Mouse (Mus musculus): ENCODE results near the gene Srrm1. TPM values are rescaled to one million over a fixed set of nuclear protein-coding genes. Genes with fewer than 3 reads are reported as not detected.

Srrm1 gene
- total RNA-seq (2021): 10 to 100 TPM; 53.8 to 58.2 TPM
- 25.0 and 35.0 TPM in 2 replicates for polyA plus RNA-seq (2012; rRNA removed)
- long read RNA-seq, partial matches to known transcripts: 9 of 26 reads
- long read RNA-seq, other reads (novel, unspliced or antisense): 12 of 26 reads

DNA sequence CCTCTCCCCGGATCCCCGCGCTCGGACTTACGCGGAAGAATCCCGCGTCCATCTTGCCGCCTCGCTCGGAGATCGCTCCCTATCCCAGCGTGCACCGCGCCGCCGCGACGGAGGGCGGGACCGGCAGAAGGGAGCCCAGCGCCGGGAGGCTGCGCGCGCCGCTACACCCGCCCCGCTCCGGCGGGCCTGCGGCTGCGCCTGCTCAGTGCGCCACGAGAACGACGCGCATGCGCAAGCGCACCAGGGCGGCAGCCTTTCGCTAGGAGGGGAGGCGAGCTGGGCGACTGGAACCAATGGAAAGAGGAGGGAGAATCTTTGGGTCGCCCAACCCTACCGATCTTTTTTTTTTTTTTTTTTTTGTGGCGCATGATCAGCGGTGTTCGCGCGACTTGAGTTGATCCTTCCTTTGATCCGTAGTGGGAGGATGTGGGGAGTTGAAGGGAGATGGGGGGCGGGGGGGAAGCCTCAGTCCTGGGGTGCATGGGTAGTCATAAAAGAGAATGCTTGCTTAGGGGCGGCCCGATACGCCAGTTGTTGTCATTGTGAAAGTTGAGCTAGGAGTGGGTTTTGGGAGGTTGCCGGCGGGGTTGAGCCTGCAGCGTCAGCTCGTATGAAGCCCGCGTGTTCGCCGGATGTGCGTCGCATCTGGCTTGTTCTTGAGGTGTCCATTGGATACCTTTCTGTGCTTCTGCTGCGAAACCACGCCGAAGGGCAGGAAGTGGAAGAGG, at the start of gene Srrm1:
Gene Srrm1 (minus strand): TSS at position 256 of the 728 bp plus-strand sequence.
- H3K27ac ChIP-seq: peak within 1 kb of the TSS; percentile 92
- peaks cover 7% of the 10 kb centered on the region for H3K4me1 ChIP-seq (ENCODE audit: control insufficient read depth, insufficient read depth, low read length)
- WGBS: under 1% methylated on average over 69 of the region's 69 CpGs
- no peak for TF ChIP-seq CTCF (IDR thresholded peaks at IDR 0.05)
- 0 out of 2 replicates have a peak, but pooled peaks have one; percentile 3 for TF ChIP-seq EP300 (IDR thresholded peaks at IDR 0.05; ENCODE audit: insufficient read depth, low read depth, low read length)
- peak; percentile 88 for TF ChIP-seq POLR2A (IDR thresholded peaks at IDR 0.05; ENCODE audit: insufficient read depth, low read depth, low read length)
- intact Hi-C loops (cut with DNase I): loop anchor here (10.0 kb wide), 1 partner anchor 502 kb away; the partner anchor contains the start of gene Srsf10
- no peaks in the 10 kb centered on the region; the same call in 1 of the 2 replicates for H3K36me3 ChIP-seq (ENCODE audit: control insufficient read depth, insufficient read depth, low read length)
- peaks cover 6% of the 10 kb centered on the region for H3K79me2 ChIP-seq (replicated peaks; ENCODE audit: control insufficient read depth, insufficient read depth, low read length)
- peak within 1 kb of the TSS; percentile 96 for H3K4me3 ChIP-seq
- peak within 1 kb of the TSS; percentile 87 for H3K9ac ChIP-seq (ENCODE audit: low read depth, low read length)
- DNase-seq: peak; percentile 100
- no peaks in the 10 kb centered on the region for H3K27me3 ChIP-seq (ENCODE audit: control insufficient read depth, insufficient read depth, low read length)

DNA sequence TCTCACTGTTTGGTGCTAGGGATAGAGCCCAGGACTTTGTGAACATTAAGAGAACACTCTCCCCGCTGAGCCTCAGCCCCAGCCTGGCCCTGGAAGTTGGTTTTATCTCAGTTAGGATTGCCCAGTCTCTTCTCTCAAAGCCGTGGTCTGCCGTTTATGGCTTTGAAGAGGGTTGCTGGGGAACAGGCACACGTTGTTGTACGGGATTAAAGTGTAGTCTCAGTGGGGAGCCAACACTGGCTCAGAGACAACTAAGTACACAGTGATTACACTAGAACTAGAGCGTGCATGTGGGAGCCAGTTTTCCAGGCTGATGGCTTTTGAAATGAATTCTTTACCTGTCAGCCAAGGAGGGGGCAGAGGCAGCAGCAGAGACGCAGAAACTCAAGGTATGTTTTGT, 48.8 kb upstream of the Srrm1 start:
- intact Hi-C loops (cut with DNase I): no loop called here
- WGBS: 42% methylated on average over 7 of the region's 7 CpGs

DNA sequence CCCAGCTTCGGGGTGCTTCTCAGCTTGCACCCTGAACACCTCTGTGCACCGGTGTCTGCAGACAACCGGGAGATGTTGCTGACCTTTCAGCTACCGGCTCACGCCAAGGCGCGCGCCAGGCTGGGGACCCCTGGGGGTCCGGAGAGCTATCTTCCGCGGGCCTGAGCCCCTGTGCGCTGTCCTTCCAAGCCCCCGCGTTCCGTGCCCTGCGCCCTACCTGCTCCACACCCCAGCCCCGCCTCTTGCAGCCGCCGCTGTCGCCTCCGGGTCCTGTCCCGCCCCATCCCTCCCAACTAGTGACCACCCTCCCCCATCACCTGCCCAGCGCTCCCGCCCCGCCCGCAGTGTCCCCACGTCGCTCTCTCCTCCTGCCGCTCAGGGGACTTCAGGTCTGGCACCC, 44.9 kb upstream of the Srrm1 start, which contains the start of gene Ncmap:
Gene Ncmap (minus strand): TSS at position 237 of the 400 bp plus-strand sequence.
- H3K4me1 ChIP-seq (ENCODE audit: control insufficient read depth, insufficient read depth, low read length): no peaks in the 10 kb centered on the region
- no peak within 1 kb of the TSS for H3K27ac ChIP-seq
- no peak within 1 kb of the TSS for H3K4me3 ChIP-seq
- 2% methylated on average over 29 of the region's 29 CpGs for WGBS
- intact Hi-C loops (cut with DNase I): no loop called here
- no peaks in the 10 kb centered on the region for H3K36me3 ChIP-seq (ENCODE audit: control insufficient read depth, insufficient read depth, low read length)
- peaks cover 5% of the 10 kb centered on the region for H3K27me3 ChIP-seq (ENCODE audit: control insufficient read depth, insufficient read depth, low read length)
- no peaks in the 10 kb centered on the region for H3K79me2 ChIP-seq (replicated peaks; ENCODE audit: control insufficient read depth, insufficient read depth, low read length)
- no peak within 1 kb of the TSS for H3K9ac ChIP-seq (ENCODE audit: low read depth, low read length)
- TF ChIP-seq CTCF (IDR thresholded peaks at IDR 0.05) (no peak), POLR2A (IDR thresholded peaks at IDR 0.05; ENCODE audit: insufficient read depth, low read depth, low read length) (no peak), EP300 (IDR thresholded peaks at IDR 0.05; ENCODE audit: insufficient read depth, low read depth, low read length) (no peak)
- no peak for DNase-seq

More for the DNA sequence above, 48.8 kb upstream of the Srrm1 start:
- TF ChIP-seq POLR2A (IDR thresholded peaks at IDR 0.05; ENCODE audit: insufficient read depth, low read depth, low read length) (no peak), CTCF (IDR thresholded peaks at IDR 0.05) (no peak), EP300 (IDR thresholded peaks at IDR 0.05; ENCODE audit: insufficient read depth, low read depth, low read length) (no peak)
- peaks cover 5% of the 10 kb centered on the region for H3K27me3 ChIP-seq (ENCODE audit: control insufficient read depth, insufficient read depth, low read length)
- no peaks in the 10 kb centered on the region for H3K36me3 ChIP-seq (ENCODE audit: control insufficient read depth, insufficient read depth, low read length)
- H3K4me3 ChIP-seq: no peak overlapping the region
- no peaks in the 10 kb centered on the region for H3K4me1 ChIP-seq (ENCODE audit: control insufficient read depth, insufficient read depth, low read length)
- no peak overlapping the region for H3K27ac ChIP-seq
- no peaks in the 10 kb centered on the region for H3K79me2 ChIP-seq (replicated peaks; ENCODE audit: control insufficient read depth, insufficient read depth, low read length)
- H3K9ac ChIP-seq (ENCODE audit: low read depth, low read length): no peak overlapping the region
- no peak for DNase-seq

DNA sequence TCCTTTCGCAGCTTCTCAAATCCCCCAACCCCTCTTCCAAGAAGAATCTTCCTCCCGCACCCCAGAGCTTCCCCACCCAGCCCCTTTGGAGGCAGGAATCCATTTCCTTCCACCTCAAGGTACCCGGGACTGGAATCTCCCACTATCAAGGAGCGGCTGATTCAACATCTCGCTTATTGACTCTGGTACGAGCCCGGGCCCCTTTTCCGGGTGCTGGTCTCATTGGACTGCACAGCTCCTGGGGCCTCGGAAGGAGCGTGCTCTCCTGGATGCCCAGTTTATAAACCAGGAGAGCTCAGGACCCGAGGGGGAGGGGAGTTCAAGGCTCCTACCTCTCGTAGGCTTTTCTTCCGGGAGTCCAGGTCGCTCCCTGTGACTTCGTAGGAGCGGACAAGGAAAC, 44.4 kb upstream of the Srrm1 start:
- no peak overlapping the region for H3K9ac ChIP-seq (ENCODE audit: low read depth, low read length)
- H3K27me3 ChIP-seq (ENCODE audit: control insufficient read depth, insufficient read depth, low read length): peaks cover 5% of the 10 kb centered on the region
- H3K36me3 ChIP-seq (ENCODE audit: control insufficient read depth, insufficient read depth, low read length): no peaks in the 10 kb centered on the region
- H3K4me1 ChIP-seq (ENCODE audit: control insufficient read depth, insufficient read depth, low read length): no peaks in the 10 kb centered on the region
- WGBS: 9% methylated on average over 15 of the region's 16 CpGs
- intact Hi-C loops (cut with DNase I): no loop called here
- no peak for DNase-seq
- TF ChIP-seq EP300 (IDR thresholded peaks at IDR 0.05; ENCODE audit: insufficient read depth, low read depth, low read length): no peak
- no peak for TF ChIP-seq CTCF (IDR thresholded peaks at IDR 0.05)
- no peak for TF ChIP-seq POLR2A (IDR thresholded peaks at IDR 0.05; ENCODE audit: insufficient read depth, low read depth, low read length)
- no peak overlapping the region for H3K27ac ChIP-seq
- H3K79me2 ChIP-seq (replicated peaks; ENCODE audit: control insufficient read depth, insufficient read depth, low read length): no peaks in the 10 kb centered on the region
- no peak overlapping the region for H3K4me3 ChIP-seq

DNA sequence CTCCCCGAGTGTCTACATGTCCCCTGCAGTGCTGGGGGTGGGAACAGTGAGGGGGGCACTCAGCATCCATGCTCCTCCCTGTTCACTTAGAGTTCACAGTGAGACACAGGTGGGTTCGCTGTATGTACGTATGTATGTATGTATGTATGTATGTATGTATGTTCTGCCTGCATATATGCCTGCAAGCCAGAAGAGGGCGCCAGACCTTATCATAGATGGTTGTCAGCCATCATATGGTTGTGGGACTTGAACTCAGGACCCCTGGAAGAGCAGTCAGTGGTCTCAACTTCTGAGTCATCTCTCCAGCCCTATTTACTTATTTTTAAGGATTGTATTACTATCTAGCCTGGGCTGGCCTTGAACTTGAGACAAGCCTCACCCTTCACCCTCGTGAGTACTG, 43.2 kb upstream of the Srrm1 start:
- H3K9ac ChIP-seq (ENCODE audit: low read depth, low read length): no peak overlapping the region
- no peaks in the 10 kb centered on the region; the same call in 1 of the 2 replicates for H3K4me1 ChIP-seq (ENCODE audit: control insufficient read depth, insufficient read depth, low read length)
- peaks cover 5% of the 10 kb centered on the region for H3K27me3 ChIP-seq (ENCODE audit: control insufficient read depth, insufficient read depth, low read length)
- DNase-seq: no peak
- H3K36me3 ChIP-seq (ENCODE audit: control insufficient read depth, insufficient read depth, low read length): no peaks in the 10 kb centered on the region
- TF ChIP-seq EP300 (IDR thresholded peaks at IDR 0.05; ENCODE audit: insufficient read depth, low read depth, low read length) (no peak), CTCF (IDR thresholded peaks at IDR 0.05) (no peak), POLR2A (IDR thresholded peaks at IDR 0.05; ENCODE audit: insufficient read depth, low read depth, low read length) (no peak)
- H3K79me2 ChIP-seq (replicated peaks; ENCODE audit: control insufficient read depth, insufficient read depth, low read length): no peaks in the 10 kb centered on the region
- 87% methylated on average over 5 of the region's 5 CpGs for WGBS
- H3K4me3 ChIP-seq: no peak overlapping the region
- no peak overlapping the region for H3K27ac ChIP-seq
- intact Hi-C loops (cut with DNase I): no loop called here

DNA sequence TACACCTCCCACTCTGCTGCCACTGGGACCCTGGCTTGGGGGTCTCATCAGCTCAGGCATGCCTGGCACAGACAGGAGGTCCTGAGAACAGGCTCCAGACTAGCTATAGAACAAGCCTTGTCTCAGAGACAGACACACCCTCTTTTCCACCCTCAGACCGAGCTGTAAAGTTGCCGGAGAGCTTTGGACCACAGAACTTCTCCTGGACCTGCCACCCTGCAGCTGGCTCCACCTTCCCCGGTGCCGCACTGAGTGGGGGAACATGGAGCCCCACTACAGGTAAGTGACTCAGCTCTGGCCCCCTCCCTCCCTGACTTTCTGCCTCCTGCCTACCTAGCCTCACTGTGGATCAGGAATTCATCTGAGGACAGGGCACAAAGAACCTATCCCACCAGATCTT, 42.3 kb upstream of the Srrm1 start:
- Histone ChIP-seq H3K9ac (ENCODE audit: low read depth, low read length) (no peak overlapping the region), H3K4me3 (no peak overlapping the region), H3K4me1 (ENCODE audit: control insufficient read depth, insufficient read depth, low read length) (no peaks in the 10 kb centered on the region; the same call in 1 of the 2 replicates), H3K27ac (no peak overlapping the region), H3K79me2 (replicated peaks; ENCODE audit: control insufficient read depth, insufficient read depth, low read length) (no peaks in the 10 kb centered on the region), H3K36me3 (ENCODE audit: control insufficient read depth, insufficient read depth, low read length) (no peaks in the 10 kb centered on the region), H3K27me3 (ENCODE audit: control insufficient read depth, insufficient read depth, low read length) (peaks cover 5% of the 10 kb centered on the region)
- DNase-seq: no peak
- intact Hi-C loops (cut with DNase I): no loop called here
- 90% methylated on average over 4 of the region's 4 CpGs for WGBS
- TF ChIP-seq CTCF (IDR thresholded peaks at IDR 0.05) (no peak), POLR2A (IDR thresholded peaks at IDR 0.05; ENCODE audit: insufficient read depth, low read depth, low read length) (no peak), EP300 (IDR thresholded peaks at IDR 0.05; ENCODE audit: insufficient read depth, low read depth, low read length) (no peak)
